Mouse (Mus musculus): Measurements from ENCODE around the gene Lpxn. TPM values are rescaled to one million over a fixed set of nuclear protein-coding genes. Genes with fewer than 3 reads are reported as not detected.

Lpxn gene
- polyA plus RNA-seq (2012; rRNA removed) = 0.63 and 0.84 TPM in 2 replicates

GRCm38 (mm10) chr19:12795511-12796327 lies at the start of gene Lpxn, which contains the start of gene Zfp91:
Gene Lpxn (plus strand): TSS chr19:12796193.
Gene Zfp91 (minus strand): TSS chr19:12796126.

DNA sequence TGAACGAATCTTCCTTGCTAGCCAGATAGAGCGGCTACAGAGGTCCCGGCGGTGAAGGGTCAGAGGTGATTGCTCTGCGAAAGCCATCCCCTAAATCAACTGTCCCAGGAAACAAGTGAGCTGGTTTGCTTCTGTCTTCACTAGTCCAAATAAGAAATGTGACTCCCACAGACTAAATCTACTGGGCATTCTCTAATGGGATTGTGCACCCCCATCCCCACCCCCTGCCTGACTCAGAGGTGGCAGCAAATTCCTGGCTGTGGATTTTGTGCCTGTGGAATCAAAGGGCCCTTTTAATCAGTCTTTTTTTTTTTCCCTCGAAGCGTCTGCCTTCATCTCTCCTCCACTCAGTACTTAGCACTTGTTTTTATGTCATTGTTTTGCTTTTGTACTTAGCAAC lies 30.7 kb upstream of the Lpxn start, which contains the start of gene Cntf:
Gene Cntf, minus strand, starts transcription at position 325 of the 400 bp plus-strand sequence.

DNA sequence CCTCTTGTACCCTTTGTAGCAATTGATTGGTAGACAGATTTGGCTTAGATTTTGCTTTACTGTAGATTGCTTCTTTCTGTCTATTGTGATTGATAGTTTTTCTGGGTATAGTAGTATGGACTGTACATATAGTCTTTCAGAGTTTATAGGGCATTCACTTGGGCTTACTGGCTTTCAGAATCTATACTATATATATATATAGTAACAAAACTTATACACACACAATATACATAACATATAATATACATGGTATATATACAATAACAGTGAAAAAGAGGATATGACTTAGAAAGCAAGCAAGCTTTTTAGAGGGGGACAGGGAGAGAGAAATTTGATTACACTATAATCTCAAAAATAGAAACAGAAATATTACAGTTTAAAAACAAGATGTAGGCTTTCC lies 50.4 kb downstream of the Lpxn start, which contains the start of gene Gm5244:
Gene Gm5244, plus strand, starts transcription at position 301 of the 400 bp plus-strand sequence.

GRCm38 (mm10) chr19:12856983-12857382 lies 61.0 kb downstream of the Lpxn start, which contains the start of gene Olfr1444:
Gene Olfr1444 (plus strand): TSS chr19:12857283.

Other genes starting within 250 kb of the Lpxn start
- gene Gm4952, start 196.2 kb upstream of the Lpxn start, polyA plus RNA-seq (2012; rRNA removed) = 0.06 TPM in 1 of 2 replicates, not detected in the other
- gene Glyat, start 162.9 kb upstream of the Lpxn start, polyA plus RNA-seq (2012; rRNA removed) = not detected in 2 replicates
- not detected in 2 replicates for gene Olfr1442, start 125.8 kb upstream of the Lpxn start, polyA plus RNA-seq (2012; rRNA removed)
- not detected in 2 replicates for gene Olfr1443, start 118.1 kb upstream of the Lpxn start, polyA plus RNA-seq (2012; rRNA removed)
- gene Keg1, start 100.4 kb upstream of the Lpxn start, polyA plus RNA-seq (2012; rRNA removed) = not detected in 2 replicates
- 0.27 TPM in 1 of 2 replicates, not detected in the other for gene Cntf, start 30.6 kb upstream of the Lpxn start, polyA plus RNA-seq (2012; rRNA removed)
- gene Zfp91, start 67 bp upstream of the Lpxn start, polyA plus RNA-seq (2012; rRNA removed) = 2.9 and 3.4 TPM in 2 replicates
- not detected in 2 replicates for gene Gm5244, start 50.5 kb downstream of the Lpxn start, polyA plus RNA-seq (2012; rRNA removed)
- not detected in 2 replicates for gene Olfr1444, start 61.1 kb downstream of the Lpxn start, polyA plus RNA-seq (2012; rRNA removed)
- gene Olfr1445, start 87.7 kb downstream of the Lpxn start, polyA plus RNA-seq (2012; rRNA removed) = not detected in 2 replicates
- not detected in 2 replicates for gene Olfr1446, start 97.3 kb downstream of the Lpxn start, polyA plus RNA-seq (2012; rRNA removed)
- not detected in 2 replicates for gene Olfr1447, start 107.5 kb downstream of the Lpxn start, polyA plus RNA-seq (2012; rRNA removed)
- not detected in 2 replicates for gene Olfr1448, start 128.2 kb downstream of the Lpxn start, polyA plus RNA-seq (2012; rRNA removed)
- gene Olfr1449, start 134.6 kb downstream of the Lpxn start, polyA plus RNA-seq (2012; rRNA removed) = not detected in 2 replicates
- gene Olfr1450, start 154.1 kb downstream of the Lpxn start, polyA plus RNA-seq (2012; rRNA removed) = not detected in 2 replicates
- not detected in 2 replicates for gene Olfr1451, start 198.8 kb downstream of the Lpxn start, polyA plus RNA-seq (2012; rRNA removed)
- gene Olfr1453, start 232.1 kb downstream of the Lpxn start, polyA plus RNA-seq (2012; rRNA removed) = not detected in 2 replicates